Comparison of ENCODE assay signal across 24 mouse cellular contexts in genomic region chr10:84097196-84097595, GRCm38 (mm10).
DNase-seq lines count a peak whose midpoint lies in the region; ATAC-seq lines count a peak whose summit lies in the region.
"Had no signal": no experiment of that assay in that cellular context is flagged by ENCODE, and none has a peak within 500 bp of the region (broad histone marks: within the 10 kb centered on the region; RNA-seq: fewer than 3 reads in every experiment).

No protein-coding gene starts in this region.

- no peak overlapping the region for H3K4me2 ChIP-seq in heart, embryonic 11.5 days
- H3K4me2 ChIP-seq: forebrain, embryonic 15.5 days; heart, embryonic 13.5 days; hindbrain, embryonic 14.5 days had no signal

- no peaks in the 10 kb centered on the region for H3K4me1 ChIP-seq in heart, embryonic 11.5 days (ENCODE audit: control insufficient read depth, insufficient read depth, low read length)
- H3K4me1 ChIP-seq: forebrain, embryonic 15.5 days had no signal

- H3K9me3 ChIP-seq in heart, embryonic 11.5 days (replicated peaks; ENCODE audit: control insufficient read depth, low read length) = no peaks in the 10 kb centered on the region
- H3K9me3 ChIP-seq: forebrain, embryonic 15.5 days had no signal

- no peak overlapping the region for H3K4me3 ChIP-seq in heart, embryonic 11.5 days (ENCODE audit: low read depth, low read length)
- H3K4me3 ChIP-seq: forebrain, embryonic 15.5 days; heart, adult 2 months; heart, embryonic 13.5 days had no signal

- no peak overlapping the region for H3K9ac ChIP-seq in heart, embryonic 11.5 days (ENCODE audit: low read depth, low read length)
- H3K9ac ChIP-seq: forebrain, embryonic 15.5 days; heart, embryonic 13.5 days; hindbrain, embryonic 14.5 days had no signal

- peak; percentile 48 for DNase-seq in heart, adult 11 months
- DNase-seq in ES-CJ7 (ENCODE audit: low read depth, low spot score) (peak; percentile 26), R1 (ENCODE audit: low read depth, low spot score) (peak; percentile 18)
- no peak for DNase-seq in kidney, adult 11 months
- no peak for DNase-seq in layer of hippocampus, adult 11-12 months (ENCODE audit: low spot score)
- DNase-seq: adrenal gland, adult 2 months; adrenal gland, postnatal 14 days; B cell, adult 2 months; cerebellum, adult 11-12 months; cerebellum, adult 8-10 months; cerebellum, postnatal 14 days; gastrocnemius, postnatal 25 days; heart, adult 2 months; heart, postnatal 14 days; heart, postnatal 4 days; kidney, adult 2 months had no signal

- H3K36me3 ChIP-seq in heart, embryonic 11.5 days (ENCODE audit: control insufficient read depth, insufficient read depth, low read length) = no peaks in the 10 kb centered on the region
- H3K36me3 ChIP-seq: forebrain, embryonic 15.5 days; heart, embryonic 13.5 days had no signal

- ATAC-seq in heart, embryonic 11.5 days (replicated peaks; ENCODE audit: insufficient number of reproducible peaks, low FRiP score, low TSS enrichment) = no peak
- ATAC-seq: forebrain, embryonic 15.5 days; hindbrain, postnatal 0 days; inflammation-experienced regulatory T-cells, adult 6 months; intestine, embryonic 16.5 days had no signal

- WGBS in heart, embryonic 11.5 days (ENCODE audit: insufficient replicate concordance) = 11% methylated on average over 5 of the region's 5 CpGs

- no peak overlapping the region for H3K27ac ChIP-seq in heart, embryonic 11.5 days (ENCODE audit: low read depth, low read length)
- H3K27ac ChIP-seq: forebrain, embryonic 15.5 days; heart, adult 2 months; heart, embryonic 13.5 days; hindbrain, embryonic 14.5 days; hindbrain, postnatal 0 days had no signal

- no peaks in the 10 kb centered on the region for H3K27me3 ChIP-seq in heart, embryonic 11.5 days (ENCODE audit: control insufficient read depth, insufficient read depth, low read length)
- H3K27me3 ChIP-seq: CH12.LX; forebrain, embryonic 15.5 days; heart, embryonic 13.5 days had no signal

Comparison
In these comparisons a context has a peak if more than half of its experiments do, and no peak if none do; other contexts are left out.
1. DNase-seq: peak in heart, adult 11 months (single experiment), ES-CJ7 (single experiment) and R1 (single experiment); none in kidney, adult 11 months (single experiment) and layer of hippocampus, adult 11-12 months (single experiment).